Mouse (Mus musculus): ENCODE measurements around the gene Prom2. TPM values are rescaled to one million over a fixed set of nuclear protein-coding genes. Genes with fewer than 3 reads are reported as not detected.

The Prom2 gene
- polyA plus RNA-seq, 1 experiment from 2014 or later = 0.77 TPM

Other genes with a start within 250 kb of the Prom2 start
- gene Dusp2, start 205.3 kb downstream of the Prom2 start, polyA plus RNA-seq (2016; fragmentation: Nextera tagmentation; extraction: Ambion mirVana) = 5.5 and 6.9 TPM in 2 replicates
- not detected in 2 replicates for gene Astl, start 202.8 kb downstream of the Prom2 start, polyA plus RNA-seq (2016; fragmentation: Nextera tagmentation; extraction: Ambion mirVana)
- 2.4 and 2.6 TPM in 2 replicates for gene Adra2b, start 178.3 kb downstream of the Prom2 start, polyA plus RNA-seq (2016; fragmentation: Nextera tagmentation; extraction: Ambion mirVana)
- gene Gpat2, start 116.3 kb downstream of the Prom2 start, polyA plus RNA-seq (2016; fragmentation: Nextera tagmentation; extraction: Ambion mirVana) = 0.12 and 0.15 TPM in 2 replicates
- gene Fahd2a, start 96.9 kb downstream of the Prom2 start, polyA plus RNA-seq (2016; fragmentation: Nextera tagmentation; extraction: Ambion mirVana) = 29.4 and 30.8 TPM in 2 replicates
- gene Kcnip3, start 19.4 kb downstream of the Prom2 start, polyA plus RNA-seq (2016; fragmentation: Nextera tagmentation; extraction: Ambion mirVana) = 1.4 and 3.5 TPM in 2 replicates
- 8.0 and 8.4 TPM in 2 replicates for gene Zfp661, start 45.6 kb upstream of the Prom2 start, polyA plus RNA-seq (2016; fragmentation: Nextera tagmentation; extraction: Ambion mirVana)
- 141 and 149 TPM in 2 replicates for gene Mrps5, start 45.8 kb upstream of the Prom2 start, polyA plus RNA-seq (2016; fragmentation: Nextera tagmentation; extraction: Ambion mirVana)
- gene Mal, start 115.2 kb upstream of the Prom2 start, polyA plus RNA-seq (2016; fragmentation: Nextera tagmentation; extraction: Ambion mirVana) = 0.72 and 0.99 TPM in 2 replicates
- gene Mall, start 188.5 kb upstream of the Prom2 start, polyA plus RNA-seq (2016; fragmentation: Nextera tagmentation; extraction: Ambion mirVana) = 1.1 and 1.5 TPM in 2 replicates
- 29.2 and 29.3 TPM in 2 replicates for gene Nphp1, start 247.4 kb upstream of the Prom2 start, polyA plus RNA-seq (2016; fragmentation: Nextera tagmentation; extraction: Ambion mirVana)

All from hindbrain, embryonic 12.5 days (tissue).